Mouse (Mus musculus): ENCODE data around the gene Tmem132c.

GRCm38 (mm10) chr5:127291581-127291980 is 50.0 kb downstream of the Tmem132c start:
- TF ChIP-seq POLR2A (IDR thresholded peaks at IDR 0.05; ENCODE audit: insufficient read length, low read depth) (no peak), E2F4 (IDR thresholded peaks at IDR 0.05; ENCODE audit: insufficient read depth) (no peak), MYOG (IDR thresholded peaks at IDR 0.05; ENCODE audit: control insufficient read depth in 1 of 3, insufficient read depth in 1 of 3, insufficient read length in 2 of 3, low read depth in 2 of 3) (no peak), MAX (IDR thresholded peaks at IDR 0.05; ENCODE audit: low read depth) (no peak)

All from myocyte (in vitro differentiated cells).